Mouse (Mus musculus) CD4-positive naive resting alpha-beta T cell, adult 57 days (primary cell): ENCODE data around the gene Olfr329-ps. TPM values are rescaled to one million over a fixed set of nuclear protein-coding genes. Genes with fewer than 3 reads are reported as not detected.

Source experiments
- total RNA-seq: library from RNA; stranded (reverse); gene quantifications from one replicate; pipeline ENCODE4 v1.2.4, GENCODE M21; 2023

Olfr329-ps gene
- not detected for total RNA-seq

DNA sequence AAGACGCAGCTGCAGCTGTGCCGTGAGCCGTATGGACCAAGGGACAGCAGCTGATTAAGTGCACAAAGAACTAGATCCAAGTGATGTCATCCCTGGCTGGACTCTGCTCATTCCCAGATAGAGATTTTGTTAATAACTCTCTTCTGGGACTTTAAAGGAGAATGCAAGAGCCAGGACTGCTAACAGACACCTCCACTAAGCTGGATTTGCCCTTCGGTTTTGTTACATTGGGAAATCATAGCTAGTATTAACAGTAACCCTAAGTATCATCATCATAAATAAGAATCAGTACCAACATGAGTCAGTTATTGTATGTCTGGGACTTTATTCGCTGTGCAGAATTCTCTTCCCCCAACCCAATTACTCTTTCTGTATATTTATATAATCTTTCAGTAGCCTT lies at the start of gene Olfr329-ps:
TSS of gene Olfr329-ps (minus strand) at position 101 of the 400 bp plus-strand sequence.

GRCm38 (mm10) chr11:58594814-58595213 lies 48.6 kb upstream of the Olfr329-ps start, which contains the start of gene Olfr324:
Gene Olfr324, plus strand, starts transcription at chr11:58595114.

DNA sequence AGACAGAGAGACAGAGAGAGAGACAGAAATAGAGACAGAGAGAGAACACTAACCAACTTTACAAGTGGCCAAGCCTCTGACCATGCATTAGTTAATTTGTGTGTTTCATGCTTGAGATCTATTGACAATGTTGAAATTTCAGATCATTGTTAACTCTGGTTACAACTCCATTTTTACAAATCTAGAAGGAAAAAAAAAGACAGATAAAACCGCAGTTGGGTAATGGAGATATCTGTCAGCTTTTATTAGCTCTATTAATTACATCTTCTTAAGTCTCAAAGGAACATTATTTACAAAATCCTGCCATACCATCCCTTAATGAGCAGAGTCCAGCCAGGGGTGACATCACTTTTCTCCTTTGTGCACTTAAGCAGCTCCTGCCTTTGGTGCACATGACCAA lies 31.2 kb upstream of the Olfr329-ps start, which contains the start of gene Olfr325:
TSS of gene Olfr325 (plus strand) at position 301 of the 400 bp plus-strand sequence.

GRCm38 (mm10) chr11:58570405-58570804 lies 24.2 kb upstream of the Olfr329-ps start, which contains the start of gene Olfr224:
Gene Olfr224, minus strand, starts transcription at chr11:58570553.

GRCm38 (mm10) chr11:58555536-58555935 lies 9.3 kb upstream of the Olfr329-ps start, which contains the start of gene Olfr328:
Gene Olfr328, minus strand, starts transcription at chr11:58555636.

GRCm38 (mm10) chr11:58534736-58535135 lies 11.5 kb downstream of the Olfr329-ps start, which contains the start of gene Olfr330:
Gene Olfr330, minus strand, starts transcription at chr11:58534836.

GRCm38 (mm10) chr11:58502472-58502871 lies 43.8 kb downstream of the Olfr329-ps start, which contains the start of gene Olfr331:
Gene Olfr331, minus strand, starts transcription at chr11:58502572.

GRCm38 (mm10) chr11:58492455-58492854 lies 53.8 kb downstream of the Olfr329-ps start, which contains the start of gene Olfr332:
Gene Olfr332, minus strand, starts transcription at chr11:58492555.

Other genes with a start within 250 kb of the Olfr329-ps start
- gene Zfp692, start 239.4 kb downstream of the Olfr329-ps start, total RNA-seq, result 33.3 TPM
- 40.5 TPM for gene Zfp672, start 216.1 kb downstream of the Olfr329-ps start, total RNA-seq
- gene Sh3bp5l, start 215.7 kb downstream of the Olfr329-ps start, total RNA-seq, result 21.3 TPM
- not detected for gene Lypd8, start 167.4 kb downstream of the Olfr329-ps start, total RNA-seq
- not detected for gene 1810065E05Rik, start 125.3 kb downstream of the Olfr329-ps start, total RNA-seq
- not detected for gene Gm12253, start 113.9 kb downstream of the Olfr329-ps start, total RNA-seq
- not detected for gene Lypd9, start 93.5 kb downstream of the Olfr329-ps start, total RNA-seq
- gene Olfr30, start 84.2 kb downstream of the Olfr329-ps start, total RNA-seq, result not detected
- not detected for gene Olfr332, start 53.9 kb downstream of the Olfr329-ps start, total RNA-seq
- gene Olfr331, start 43.9 kb downstream of the Olfr329-ps start, total RNA-seq, result not detected
- gene Olfr330, start 11.6 kb downstream of the Olfr329-ps start, total RNA-seq, result not detected
- 0.53 TPM for gene Olfr328, start 9.2 kb upstream of the Olfr329-ps start, total RNA-seq
- gene Olfr224, start 24.1 kb upstream of the Olfr329-ps start, total RNA-seq, result not detected
- not detected for gene Olfr325, start 31.3 kb upstream of the Olfr329-ps start, total RNA-seq
- not detected for gene Olfr324, start 48.7 kb upstream of the Olfr329-ps start, total RNA-seq
- not detected for gene 2210407C18Rik, start 69.7 kb upstream of the Olfr329-ps start, total RNA-seq
- gene Olfr323, start 84.1 kb upstream of the Olfr329-ps start, total RNA-seq, result not detected
- gene Trim58, start 94.0 kb upstream of the Olfr329-ps start, total RNA-seq, result not detected
- not detected for gene Olfr322, start 112.4 kb upstream of the Olfr329-ps start, total RNA-seq
- not detected for gene Olfr320, start 134.7 kb upstream of the Olfr329-ps start, total RNA-seq
- not detected for gene Olfr319, start 152.7 kb upstream of the Olfr329-ps start, total RNA-seq
- 0.47 TPM for gene Olfr318, start 177.6 kb upstream of the Olfr329-ps start, total RNA-seq
- gene Olfr317, start 192.8 kb upstream of the Olfr329-ps start, total RNA-seq, result not detected
- not detected for gene Olfr316, start 206.3 kb upstream of the Olfr329-ps start, total RNA-seq
- gene Olfr315, start 226.8 kb upstream of the Olfr329-ps start, total RNA-seq, result not detected
- not detected for gene Olfr314, start 236.5 kb upstream of the Olfr329-ps start, total RNA-seq